Mouse (Mus musculus) cerebellum, adult 2 months (tissue): ENCODE data around the gene Steap3.

ENCODE experiments used
- CTCF ChIP-seq: fragments of 200-500 bp; IDR thresholded peaks from 2 replicates; pipeline ENCODE4 v1.5.1; 2011; ENCODE audit warnings: low read depth, mild to moderate bottlenecking, control low read depth, low read length, moderate library complexity, borderline replicate concordance; ENCODE audit not compliant: insufficient read depth
- POLR2A ChIP-seq: fragments of 200-500 bp; IDR thresholded peaks from 2 replicates; pipeline ENCODE4 v1.6.1; 2011; ENCODE audit warnings: low read length, control low read depth, borderline replicate concordance; ENCODE audit not compliant: insufficient read depth

- TF ChIP-seq CTCF (no peak), POLR2A (no peak)
These were observed 126.8 kb downstream of the Steap3 start for GRCm38 (mm10) chr1:120145527-120146216.
